Mouse (Mus musculus): ENCODE measurements around the gene Wsb1. TPM values are rescaled to one million over a fixed set of nuclear protein-coding genes. Genes with fewer than 3 reads are reported as not detected.

Gene Wsb1
- polyA plus RNA-seq (2012; rRNA removed; ENCODE audit: low replicate concordance), result 45.7 and 70.5 TPM in 2 replicates

DNA sequence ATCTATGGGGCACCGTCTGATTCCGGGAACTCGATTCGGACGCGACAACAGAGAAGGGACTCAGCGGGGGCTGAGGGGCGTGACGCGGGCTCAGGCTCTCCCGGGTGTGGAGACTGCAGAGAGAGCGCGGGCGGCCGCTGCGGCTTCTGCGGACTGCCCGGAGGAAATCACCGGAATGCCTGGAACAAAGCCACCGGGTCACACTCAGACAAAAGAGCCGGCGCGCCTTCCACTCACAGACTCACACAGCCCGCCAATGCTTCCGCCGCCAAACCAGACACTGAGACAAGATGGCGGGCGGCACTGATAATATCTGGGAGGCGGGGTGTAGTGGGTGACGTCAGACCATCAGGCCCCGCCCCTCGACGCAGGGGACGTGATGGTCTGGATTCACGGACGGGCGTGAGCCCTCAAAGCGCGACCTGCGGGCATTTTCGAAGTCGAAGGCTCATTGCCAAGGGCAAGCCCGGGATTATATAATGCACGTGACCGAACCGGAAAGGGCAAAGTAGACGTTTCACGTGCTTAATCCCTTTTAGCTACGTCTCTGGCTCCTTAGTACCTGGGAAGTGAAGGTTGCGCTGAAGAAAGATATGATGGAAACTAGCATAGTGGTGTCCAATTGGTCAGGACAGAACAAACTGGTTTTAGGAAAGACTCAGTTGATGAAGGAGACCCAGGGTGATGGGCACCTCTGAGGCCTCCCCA lies at the start of gene Wsb1:
Gene Wsb1, minus strand, starts transcription at position 281 of the 708 bp plus-strand sequence.

DNA sequence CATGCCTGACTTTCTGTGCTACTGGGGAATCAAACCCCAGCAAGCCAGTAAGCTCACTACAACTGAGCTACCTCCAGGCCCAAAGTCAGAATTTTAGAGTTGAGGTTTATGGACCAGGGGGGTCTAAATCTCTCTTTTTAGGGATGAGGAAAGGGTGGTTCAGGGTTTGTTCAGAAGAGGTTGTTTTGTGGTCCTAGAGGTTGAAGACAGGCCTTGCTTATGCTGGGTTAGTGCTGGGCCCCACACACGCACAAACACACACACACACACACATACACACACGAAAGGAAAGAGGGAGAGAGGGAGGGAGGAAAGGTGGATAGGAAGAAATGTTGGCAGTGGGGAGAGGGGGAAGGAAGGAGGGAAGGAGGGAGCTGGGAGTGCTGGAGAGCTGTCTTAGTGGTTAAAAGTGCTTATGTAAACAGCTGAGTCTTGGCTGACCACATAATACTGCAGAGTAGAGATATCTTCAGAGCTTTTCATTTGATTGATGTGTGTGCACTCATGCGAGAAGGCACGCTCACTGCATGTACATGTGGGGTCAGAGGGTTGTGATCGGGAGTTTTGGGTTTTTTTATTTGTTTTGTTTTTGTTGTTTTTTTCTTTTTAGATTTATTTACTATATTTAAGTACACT lies 42.5 kb upstream of the Wsb1 start, which contains the start of gene Gm9964:
Gene Gm9964, minus strand, starts transcription at position 51 of the 636 bp plus-strand sequence.

Other genes with a start within 250 kb of the Wsb1 start
- 27.8 and 32.7 TPM in 2 replicates for gene Ksr1, start 108.3 kb downstream of the Wsb1 start, polyA plus RNA-seq (2012; rRNA removed; ENCODE audit: low replicate concordance)
- gene Gm9964, start 42.2 kb upstream of the Wsb1 start, polyA plus RNA-seq (2012; rRNA removed; ENCODE audit: low replicate concordance), result not detected in 2 replicates
- 16.1 and 19.5 TPM in 2 replicates for gene Nf1, start 85.0 kb upstream of the Wsb1 start, polyA plus RNA-seq (2012; rRNA removed; ENCODE audit: low replicate concordance)
- gene Omg, start 249.4 kb upstream of the Wsb1 start, polyA plus RNA-seq (2012; rRNA removed; ENCODE audit: low replicate concordance), result not detected in 2 replicates

Data from subcutaneous adipose tissue, adult 2 months (tissue).